16 mouse cellular contexts compared by ENCODE assay signal in the genomic region with DNA sequence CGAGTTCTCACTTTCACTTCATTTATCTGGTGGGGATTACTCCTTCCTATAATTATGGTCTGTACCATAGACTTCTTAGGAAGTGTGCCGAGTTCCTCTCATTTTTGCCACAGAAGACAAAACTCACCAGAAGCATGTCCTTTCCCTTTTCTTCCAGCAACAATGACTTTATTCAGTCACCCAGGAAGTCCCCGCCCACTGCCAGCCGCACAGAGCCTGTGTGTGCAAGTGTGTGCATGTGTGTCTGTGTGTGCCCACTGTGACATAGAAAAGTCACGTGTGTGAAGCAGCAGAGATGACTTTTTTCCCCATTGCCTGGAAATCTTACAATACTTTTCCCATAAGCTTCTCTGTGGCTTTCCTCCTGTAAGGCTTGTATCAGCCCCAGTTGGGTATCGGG.
DNase-seq lines count a peak whose midpoint lies in the region; ATAC-seq and TF ChIP-seq lines count a peak whose summit lies in the region.
"Had no signal": no experiment of that assay in that cellular context is flagged by ENCODE, and none has a peak within 500 bp of the region (broad histone marks: within the 10 kb centered on the region; RNA-seq: fewer than 3 reads in every experiment).

No protein-coding gene starts in this region.

- no peaks in the 10 kb centered on the region for H3K36me3 ChIP-seq in macrophage (ENCODE audit: inconsistent target)
- no peaks in the 10 kb centered on the region for H3K36me3 ChIP-seq in stomach, postnatal 0 days (ENCODE audit: control insufficient read depth, insufficient read depth, low read length)
- H3K36me3 ChIP-seq in midbrain, embryonic 11.5 days (ENCODE audit: control insufficient read depth, insufficient read depth, low read length), result no peaks in the 10 kb centered on the region
- H3K36me3 ChIP-seq: embryonic facial prominence, embryonic 13.5 days; forebrain, embryonic 10.5 days; heart, embryonic 13.5 days had no signal

- ATAC-seq in activated CD4-positive, CD25-positive, alpha-beta regulatory T cell, adult 4 months, result peak; percentile 61
- ATAC-seq in stomach, postnatal 0 days (ENCODE audit: low FRiP score, low TSS enrichment), result no peak
- ATAC-seq in midbrain, embryonic 11.5 days (ENCODE audit: low FRiP score), result no peak

- peak; percentile 2 for DNase-seq in spleen, adult 12 weeks (ENCODE audit: low spot score)
- no peak for DNase-seq in spleen, postnatal 4 days (ENCODE audit: low spot score in 2 of 2)
- DNase-seq in stomach, postnatal 0 days (ENCODE audit: low spot score), result no peak
- no peak for DNase-seq in urinary bladder, postnatal 25 days (ENCODE audit: low spot score)
- no peak for DNase-seq in lung, postnatal 14 days
- DNase-seq in midbrain, embryonic 11.5 days (ENCODE audit: low spot score, missing footprints), result no peak
- DNase-seq: cerebellum, postnatal 14 days; gastrocnemius, adult 2 months; kidney, adult 11 months; lung, adult 18-20 months had no signal

- TF ChIP-seq CTCF in stomach, postnatal 0 days (IDR thresholded peaks at IDR 0.05; ENCODE audit: low read depth), result no peak

- no peak overlapping the region for H3K9ac ChIP-seq in stomach, postnatal 0 days (ENCODE audit: low read length)
- no peak overlapping the region for H3K9ac ChIP-seq in midbrain, embryonic 11.5 days (ENCODE audit: low read length)
- H3K9ac ChIP-seq: embryonic facial prominence, embryonic 13.5 days; heart, embryonic 13.5 days had no signal

- TF ChIP-seq EP300 in stomach, postnatal 0 days (optimal IDR thresholded peaks at IDR 0.05), result no peak

- H3K4me1 ChIP-seq in stomach, postnatal 0 days (replicated peaks; ENCODE audit: control insufficient read depth, insufficient read depth), result no peaks in the 10 kb centered on the region
- no peaks in the 10 kb centered on the region; the same call in 1 of the 2 replicates for H3K4me1 ChIP-seq in midbrain, embryonic 11.5 days (ENCODE audit: control insufficient read depth, insufficient read depth, low read length)
- H3K4me1 ChIP-seq: embryonic facial prominence, embryonic 13.5 days; heart, embryonic 13.5 days had no signal

- H3K4me3 ChIP-seq in macrophage (ENCODE audit: inconsistent target), result no peak overlapping the region
- H3K4me3 ChIP-seq in stomach, postnatal 0 days (ENCODE audit: low read depth, low read length), result no peak overlapping the region
- no peak overlapping the region for H3K4me3 ChIP-seq in midbrain, embryonic 11.5 days (ENCODE audit: low read depth, low read length)
- H3K4me3 ChIP-seq: embryonic facial prominence, embryonic 13.5 days; forebrain, embryonic 10.5 days; gastrocnemius, adult 2 months; heart, embryonic 13.5 days; myocyte had no signal

- no peaks in the 10 kb centered on the region for H3K79me2 ChIP-seq in macrophage (ENCODE audit: inconsistent target)

- 40% methylated on average over 6 of the region's 6 CpGs for WGBS in macrophage (ENCODE audit: missing documents)
- 70% methylated on average over 6 of the region's 6 CpGs for WGBS in stomach, postnatal 0 days
- 81% methylated on average over 6 of the region's 6 CpGs for WGBS in midbrain, embryonic 11.5 days

- H3K4me2 ChIP-seq in stomach, postnatal 0 days (replicated peaks; ENCODE audit: low read depth), result no peak overlapping the region
- H3K4me2 ChIP-seq in midbrain, embryonic 11.5 days, result no peak overlapping the region
- H3K4me2 ChIP-seq: embryonic facial prominence, embryonic 13.5 days; heart, embryonic 13.5 days had no signal

- peak overlapping the region; percentile 75 for H3K27ac ChIP-seq in macrophage
- H3K27ac ChIP-seq in stomach, postnatal 0 days (replicated peaks), result peak overlapping the region; percentile 5; the same call in 1 of the 2 replicates
- H3K27ac ChIP-seq in midbrain, embryonic 11.5 days (ENCODE audit: low read depth, low read length), result no peak overlapping the region
- H3K27ac ChIP-seq: embryonic facial prominence, embryonic 13.5 days; forebrain, embryonic 10.5 days; gastrocnemius, adult 2 months; heart, embryonic 13.5 days had no signal

- H3K9me3 ChIP-seq in stomach, postnatal 0 days (ENCODE audit: control insufficient read depth, low read length), result no peaks in the 10 kb centered on the region; the same call in 1 of the 2 replicates
- no peaks in the 10 kb centered on the region for H3K9me3 ChIP-seq in midbrain, embryonic 11.5 days (ENCODE audit: control insufficient read depth, low read length)
- H3K9me3 ChIP-seq: embryonic facial prominence, embryonic 13.5 days; forebrain, embryonic 10.5 days had no signal

- H3K27me3 ChIP-seq in stomach, postnatal 0 days (ENCODE audit: control insufficient read depth, insufficient read depth, low read length), result no peaks in the 10 kb centered on the region
- no peaks in the 10 kb centered on the region for H3K27me3 ChIP-seq in midbrain, embryonic 11.5 days (ENCODE audit: control insufficient read depth, insufficient read depth, low read length)
- H3K27me3 ChIP-seq: embryonic facial prominence, embryonic 13.5 days; heart, embryonic 13.5 days had no signal
